Mouse (Mus musculus): Measurements from ENCODE around the gene 6430550D23Rik. TPM values are rescaled to one million over a fixed set of nuclear protein-coding genes. Genes with fewer than 3 reads are reported as not detected.

6430550D23Rik gene
- polyA plus RNA-seq, 1 experiment from 2014 or later, result 1.3 TPM

GRCm38 (mm10) chr2:155949362-155949761 lies 58.4 kb downstream of the 6430550D23Rik start:
- 0 out of 2 replicates have a peak overlapping the region, but pooled peaks have one; percentile 16 for H3K9ac ChIP-seq
- H3K27me3 ChIP-seq, result peaks cover 2% of the 10 kb centered on the region; the same call in 1 of the 2 replicates
- no peak overlapping the region for H3K27ac ChIP-seq
- H3K9me3 ChIP-seq, result no peaks in the 10 kb centered on the region
- H3K4me2 ChIP-seq, result no peak overlapping the region
- no peak for ATAC-seq (ENCODE audit: insufficient number of reproducible peaks, insufficient read depth, low FRiP score, low TSS enrichment, low read depth)
- whole genome bisulfite sequencing, result 9% methylated on average over 6 of the region's 6 CpGs
- no peaks in the 10 kb centered on the region for H3K36me3 ChIP-seq
- H3K4me1 ChIP-seq, result peaks cover 47% of the 10 kb centered on the region
- H3K4me3 ChIP-seq, result no peak overlapping the region

- peaks cover 60% of the 10 kb centered on the region for H3K4me1 ChIP-seq
- no peak overlapping the region for H3K27ac ChIP-seq
- H3K9ac ChIP-seq, result no peak overlapping the region
- no peak overlapping the region for H3K4me2 ChIP-seq
- H3K27me3 ChIP-seq, result peaks cover 7% of the 10 kb centered on the region; the same call in 1 of the 2 replicates
- H3K36me3 ChIP-seq, result no peaks in the 10 kb centered on the region
- 57% methylated on average over 5 of the region's 5 CpGs for WGBS
- H3K9me3 ChIP-seq, result no peaks in the 10 kb centered on the region
- H3K4me3 ChIP-seq, result no peak overlapping the region
- no peak for ATAC-seq (ENCODE audit: insufficient number of reproducible peaks, insufficient read depth, low FRiP score, low TSS enrichment, low read depth)
Observed at GRCm38 (mm10) chr2:155947390-155948002, 60.3 kb downstream of the 6430550D23Rik start.

GRCm38 (mm10) chr2:155946499-155946898 lies 61.3 kb downstream of the 6430550D23Rik start:
- no peak for ATAC-seq (ENCODE audit: insufficient number of reproducible peaks, insufficient read depth, low FRiP score, low TSS enrichment, low read depth)
- Histone ChIP-seq H3K9ac (no peak overlapping the region), H3K4me2 (no peak overlapping the region), H3K27ac (no peak overlapping the region), H3K27me3 (peaks cover 7% of the 10 kb centered on the region; the same call in 1 of the 2 replicates), H3K4me1 (peaks cover 62% of the 10 kb centered on the region), H3K4me3 (no peak overlapping the region), H3K36me3 (no peaks in the 10 kb centered on the region), H3K9me3 (no peaks in the 10 kb centered on the region)
- WGBS, result 20% methylated on average over 4 of the region's 4 CpGs

- Histone ChIP-seq H3K36me3 (no peaks in the 10 kb centered on the region), H3K4me2 (no peak overlapping the region), H3K27ac (no peak overlapping the region; the same call in 1 of the 2 replicates), H3K27me3 (peaks cover 7% of the 10 kb centered on the region; the same call in 1 of the 2 replicates), H3K4me1 (peaks cover 62% of the 10 kb centered on the region), H3K4me3 (no peak overlapping the region), H3K9ac (no peak overlapping the region), H3K9me3 (no peaks in the 10 kb centered on the region)
- 3% methylated on average over 7 of the region's 7 CpGs for WGBS
- ATAC-seq (ENCODE audit: insufficient number of reproducible peaks, insufficient read depth, low FRiP score, low TSS enrichment, low read depth), result no peak
Observed at GRCm38 (mm10) chr2:155946069-155946468, 61.7 kb downstream of the 6430550D23Rik start.

- H3K27me3 ChIP-seq, result peaks cover 7% of the 10 kb centered on the region; the same call in 1 of the 2 replicates
- WGBS, result 32% methylated on average over 5 of the region's 5 CpGs
- H3K27ac ChIP-seq, result peak overlapping the region; percentile 8; the same call in 1 of the 2 replicates
- peak overlapping the region; percentile 50 for H3K4me2 ChIP-seq
- H3K9ac ChIP-seq, result no peak overlapping the region
- no peak overlapping the region for H3K4me3 ChIP-seq
- peaks cover 62% of the 10 kb centered on the region for H3K4me1 ChIP-seq
- H3K9me3 ChIP-seq, result no peaks in the 10 kb centered on the region
- ATAC-seq (ENCODE audit: insufficient number of reproducible peaks, insufficient read depth, low FRiP score, low TSS enrichment, low read depth), result no peak
- no peaks in the 10 kb centered on the region for H3K36me3 ChIP-seq
Observed at GRCm38 (mm10) chr2:155945580-155945979, 62.2 kb downstream of the 6430550D23Rik start.

GRCm38 (mm10) chr2:155945124-155945523 lies 62.7 kb downstream of the 6430550D23Rik start, which contains the start of gene Gdf5:
Gene Gdf5, minus strand, starts transcription at chr2:155945367.
- no peaks in the 10 kb centered on the region for H3K36me3 ChIP-seq
- H3K4me2 ChIP-seq, result peak within 1 kb of the TSS; percentile 50
- ATAC-seq (ENCODE audit: insufficient number of reproducible peaks, insufficient read depth, low FRiP score, low TSS enrichment, low read depth), result no peak
- H3K27ac ChIP-seq, result peak within 1 kb of the TSS; percentile 77
- H3K27me3 ChIP-seq, result peaks cover 7% of the 10 kb centered on the region; the same call in 1 of the 2 replicates
- H3K9me3 ChIP-seq, result no peaks in the 10 kb centered on the region
- 20% methylated on average over 13 of the region's 13 CpGs for WGBS
- peak within 1 kb of the TSS; percentile 21 for H3K4me3 ChIP-seq
- H3K9ac ChIP-seq, result peak within 1 kb of the TSS; percentile 59
- H3K4me1 ChIP-seq, result peaks cover 62% of the 10 kb centered on the region

- no peak for ATAC-seq (ENCODE audit: insufficient number of reproducible peaks, insufficient read depth, low FRiP score, low TSS enrichment, low read depth)
- peak overlapping the region; percentile 59 for H3K9ac ChIP-seq
- H3K4me1 ChIP-seq, result peaks cover 57% of the 10 kb centered on the region
- peak overlapping the region; percentile 50 for H3K4me2 ChIP-seq
- H3K27me3 ChIP-seq, result peaks cover 7% of the 10 kb centered on the region; the same call in 1 of the 2 replicates
- H3K36me3 ChIP-seq, result no peaks in the 10 kb centered on the region
- no peaks in the 10 kb centered on the region for H3K9me3 ChIP-seq
- 75% methylated on average over 4 of the region's 4 CpGs for WGBS
- peak overlapping the region; percentile 21; the same call in 1 of the 2 replicates for H3K4me3 ChIP-seq
- H3K27ac ChIP-seq, result peak overlapping the region; percentile 77
Observed at GRCm38 (mm10) chr2:155944685-155945084, 63.1 kb downstream of the 6430550D23Rik start.

GRCm38 (mm10) chr2:155943463-155943862 lies 64.3 kb downstream of the 6430550D23Rik start:
- Histone ChIP-seq H3K4me1 (peaks cover 49% of the 10 kb centered on the region), H3K9ac (peak overlapping the region; percentile 58), H3K27ac (peak overlapping the region; percentile 44; the same call in 1 of the 2 replicates), H3K4me3 (peak overlapping the region; percentile 21), H3K36me3 (no peaks in the 10 kb centered on the region), H3K27me3 (peaks cover 7% of the 10 kb centered on the region; the same call in 1 of the 2 replicates), H3K9me3 (no peaks in the 10 kb centered on the region), H3K4me2 (peak overlapping the region; percentile 50)
- ATAC-seq (ENCODE audit: insufficient number of reproducible peaks, insufficient read depth, low FRiP score, low TSS enrichment, low read depth), result no peak
- 4% methylated on average over 8 of the region's 8 CpGs for WGBS

GRCm38 (mm10) chr2:155941697-155942442 lies 65.9 kb downstream of the 6430550D23Rik start:
- ATAC-seq (ENCODE audit: insufficient number of reproducible peaks, insufficient read depth, low FRiP score, low TSS enrichment, low read depth), result no peak
- WGBS, result 83% methylated on average over 40 of the region's 40 CpGs
- Histone ChIP-seq H3K9me3 (no peaks in the 10 kb centered on the region), H3K36me3 (no peaks in the 10 kb centered on the region), H3K27me3 (peaks cover 5% of the 10 kb centered on the region; the same call in 1 of the 2 replicates), H3K4me1 (peaks cover 40% of the 10 kb centered on the region), H3K4me3 (no peak overlapping the region), H3K4me2 (no peak overlapping the region), H3K27ac (no peak overlapping the region), H3K9ac (no peak overlapping the region)

GRCm38 (mm10) chr2:155940681-155941080 lies 67.1 kb downstream of the 6430550D23Rik start, which contains the start of gene Gm15557:
Gene Gm15557, plus strand, starts transcription at chr2:155940728.
- Histone ChIP-seq H3K9ac (no peak within 1 kb of the TSS), H3K9me3 (no peaks in the 10 kb centered on the region), H3K4me2 (no peak within 1 kb of the TSS), H3K4me1 (peaks cover 28% of the 10 kb centered on the region), H3K36me3 (no peaks in the 10 kb centered on the region), H3K27me3 (peaks cover 5% of the 10 kb centered on the region; the same call in 1 of the 2 replicates), H3K4me3 (no peak within 1 kb of the TSS), H3K27ac (no peak within 1 kb of the TSS)
- WGBS, result 84% methylated on average over 3 of the region's 3 CpGs
- ATAC-seq (ENCODE audit: insufficient number of reproducible peaks, insufficient read depth, low FRiP score, low TSS enrichment, low read depth), result no peak

- Histone ChIP-seq H3K4me1 (peaks cover 22% of the 10 kb centered on the region), H3K4me3 (no peak overlapping the region), H3K4me2 (no peak overlapping the region), H3K36me3 (no peaks in the 10 kb centered on the region), H3K9ac (no peak overlapping the region), H3K9me3 (no peaks in the 10 kb centered on the region), H3K27ac (no peak overlapping the region), H3K27me3 (peaks cover 5% of the 10 kb centered on the region; the same call in 1 of the 2 replicates)
- WGBS, result 73% methylated on average over 7 of the region's 7 CpGs
- no peak for ATAC-seq (ENCODE audit: insufficient number of reproducible peaks, insufficient read depth, low FRiP score, low TSS enrichment, low read depth)
Observed at GRCm38 (mm10) chr2:155939897-155940529, 67.8 kb downstream of the 6430550D23Rik start.
